Mouse (Mus musculus) neutrophil, adult 5-6 weeks (primary cell): ENCODE results near the gene Acox2. TPM values are rescaled to one million over a fixed set of nuclear protein-coding genes. Genes with fewer than 3 reads are reported as not detected.

ENCODE experiments used
- ATAC-seq: fragments of 151-379, 151-347 bp; 2 replicates; pipeline ENCODE4 v1.8.0; 2017; ENCODE audit warnings: mild to moderate bottlenecking, moderate TSS enrichment; ENCODE audit not compliant: insufficient number of reproducible peaks, poor library complexity, low FRiP score, severe bottlenecking; ENCODE audit errors: extremely low read depth
- total RNA-seq: library from RNA; stranded (forward); fragments of 200-1000 nt; gene quantifications from 2 replicates; pipeline ENCODE4 v1.2.3, GENCODE M21; 2017

Acox2 gene
- total RNA-seq, 1 experiment from 2014 or later, result not detected

DNA sequence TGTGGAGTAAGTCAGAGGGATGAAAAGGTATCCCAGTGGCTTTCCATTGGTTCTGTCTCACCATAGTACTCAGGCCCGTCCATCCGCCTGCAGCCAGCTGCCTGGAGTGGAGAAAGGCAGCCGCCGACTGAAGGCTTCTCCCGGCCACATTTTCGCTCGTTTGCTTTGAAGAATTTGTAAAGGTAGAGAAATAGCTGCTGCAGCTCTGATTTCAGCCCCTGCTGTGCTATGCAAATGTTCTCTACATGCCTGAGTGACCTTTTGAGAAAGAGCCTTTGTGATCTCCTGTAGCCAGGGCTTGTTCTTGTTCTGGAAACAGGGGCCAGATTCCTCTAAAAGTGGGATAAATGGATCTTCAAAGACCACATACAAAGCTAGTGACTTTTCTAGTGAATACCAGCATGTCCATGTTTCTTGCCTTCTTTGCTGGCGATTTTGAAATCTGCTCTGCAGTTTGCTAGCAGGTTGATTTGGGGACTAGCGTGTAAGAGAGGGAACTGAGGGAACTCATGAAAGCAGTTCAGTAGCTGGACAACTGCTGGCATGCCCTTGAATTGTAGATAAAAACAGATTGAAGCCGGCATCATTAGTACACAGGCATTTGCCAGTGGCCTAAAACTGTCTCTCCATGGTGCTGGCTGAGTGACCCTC lies 40.3 kb downstream of the Acox2 start:
- ATAC-seq, result no peak

DNA sequence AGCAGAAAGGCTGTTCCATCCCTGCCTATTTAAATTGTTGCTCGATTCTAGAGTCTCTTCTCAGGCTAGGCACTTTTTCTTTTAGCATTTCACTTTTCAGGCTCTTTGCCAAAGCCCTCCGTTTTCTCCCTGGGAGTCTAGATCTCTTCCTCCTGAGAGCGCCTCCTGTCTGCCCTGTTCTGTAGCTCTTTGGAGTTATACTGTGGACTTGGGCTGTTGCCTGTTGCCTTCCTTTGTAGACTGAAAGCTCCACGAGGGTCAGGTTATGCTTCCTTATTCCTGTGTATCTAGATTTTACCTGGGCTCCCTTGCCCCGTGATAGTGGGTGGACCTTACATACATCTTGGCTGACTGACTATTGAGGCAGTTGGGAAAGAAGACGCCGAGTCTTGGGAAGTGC lies 40.9 kb downstream of the Acox2 start:
- ATAC-seq, result no peak

DNA sequence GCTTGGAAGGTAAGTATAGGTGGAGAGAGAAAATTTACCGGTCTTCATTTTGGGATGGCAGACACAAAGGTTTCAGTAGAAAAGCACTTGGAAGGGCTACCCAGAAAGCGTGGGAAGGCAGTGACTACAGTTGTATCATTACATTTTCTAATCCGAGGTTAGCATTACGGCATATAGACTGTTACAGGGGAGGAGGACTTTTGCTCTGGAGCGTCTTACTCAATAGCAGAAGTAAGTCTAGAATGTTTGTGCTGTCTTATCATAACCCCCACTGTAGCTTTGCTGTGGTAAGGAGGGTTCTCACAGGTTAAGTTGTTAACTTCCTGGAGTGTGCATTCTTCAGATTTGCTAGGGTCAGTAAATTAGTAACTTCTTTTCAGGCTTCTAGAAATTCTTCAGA lies 43.1 kb downstream of the Acox2 start:
- ATAC-seq, result no peak

DNA sequence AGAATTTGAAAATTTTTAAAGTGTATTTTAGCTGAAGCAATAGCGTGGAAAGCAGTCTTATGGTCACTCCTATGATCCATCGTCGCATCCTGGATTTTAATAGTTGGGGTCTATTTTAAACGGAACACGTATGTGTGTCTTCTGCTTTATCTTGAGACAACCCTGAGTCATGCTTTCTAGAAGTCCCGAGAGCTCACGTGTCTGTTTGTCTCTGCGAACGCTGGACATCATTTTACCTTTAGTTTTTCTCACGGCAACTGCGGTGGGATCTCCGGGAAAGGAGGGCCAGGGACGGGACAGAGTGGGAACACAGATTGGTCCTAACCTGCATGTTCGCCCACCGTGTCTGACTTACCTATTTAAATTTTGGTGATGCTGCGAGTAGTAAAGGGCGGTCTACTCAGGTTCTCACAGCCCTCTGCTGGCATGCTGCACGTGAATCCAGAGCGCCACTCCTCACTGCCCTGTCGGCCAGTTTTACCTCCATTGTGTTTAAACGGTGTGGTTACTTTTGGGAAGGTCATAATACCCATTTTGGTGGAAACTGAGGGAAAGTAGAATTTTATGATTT lies 43.9 kb downstream of the Acox2 start:
- no peak for ATAC-seq

DNA sequence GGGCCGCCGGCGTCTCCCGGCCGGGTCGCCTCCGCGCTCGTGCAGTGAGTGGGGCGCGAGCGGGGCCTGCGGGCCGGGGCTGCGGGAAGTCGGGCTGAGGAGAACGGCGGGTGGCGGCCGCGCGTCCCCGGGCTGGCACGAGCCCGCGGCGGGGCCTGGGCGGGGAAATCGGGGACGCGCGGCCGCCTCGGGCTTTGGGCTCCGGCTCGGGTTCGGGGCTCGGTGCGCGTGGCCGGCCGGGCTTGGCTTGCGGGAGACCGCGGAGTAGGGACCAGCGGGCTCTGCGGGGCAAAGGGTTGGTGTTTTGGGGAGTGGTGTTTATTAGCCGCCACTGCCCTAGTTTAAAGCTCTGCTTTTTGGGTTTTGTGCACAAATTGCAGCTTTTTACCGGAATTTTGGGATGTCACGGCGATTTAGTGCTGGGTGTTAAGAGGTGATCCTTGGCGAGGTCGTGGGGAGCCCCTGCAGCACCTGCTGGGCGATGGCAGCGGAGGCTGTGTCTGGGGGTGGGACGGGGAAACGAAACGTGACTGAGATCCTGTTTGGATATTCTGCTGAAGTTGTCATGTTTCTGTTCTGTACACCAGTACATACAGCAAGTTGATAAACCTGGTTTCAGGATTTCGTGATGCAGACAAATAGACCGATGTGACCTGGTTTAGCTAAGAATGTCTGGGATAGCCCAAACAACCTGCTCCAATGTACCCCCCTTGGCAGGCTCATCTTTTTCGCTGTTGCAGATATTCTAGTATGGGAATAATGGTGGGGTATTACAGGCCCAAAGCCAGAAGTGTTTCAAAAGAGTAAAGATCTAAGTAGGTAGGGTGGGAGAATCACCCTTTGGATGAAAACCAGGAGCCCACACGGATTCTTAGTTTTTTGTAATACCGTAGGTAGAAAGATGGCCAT lies 44.6 kb downstream of the Acox2 start:
- ATAC-seq, result no peak

DNA sequence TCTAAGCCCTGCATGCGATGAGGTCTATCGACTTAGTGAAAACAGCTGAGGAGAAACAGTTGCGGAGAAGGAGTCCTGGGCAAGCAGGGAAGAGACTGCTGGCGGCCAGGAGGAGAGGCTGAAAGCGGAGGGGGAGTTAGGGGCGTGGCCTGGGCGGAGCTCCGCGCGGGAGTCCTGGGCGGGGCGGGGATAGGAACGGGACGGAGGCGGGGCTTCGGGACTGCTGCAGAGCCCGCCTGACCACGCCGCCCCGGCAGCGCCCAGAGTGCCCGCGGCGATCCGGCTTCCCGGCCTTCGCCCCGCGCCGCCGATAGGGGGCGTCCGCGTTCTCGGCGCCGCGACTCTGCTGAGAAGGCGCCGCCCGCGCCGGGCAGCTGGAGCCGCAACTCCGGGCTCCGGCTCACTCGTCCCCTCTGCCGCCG lies 45.3 kb downstream of the Acox2 start, which contains the start of gene Kctd6:
Gene Kctd6, plus strand, starts transcription at position 338 of the 422 bp plus-strand sequence.
- peak; percentile 96 for ATAC-seq

DNA sequence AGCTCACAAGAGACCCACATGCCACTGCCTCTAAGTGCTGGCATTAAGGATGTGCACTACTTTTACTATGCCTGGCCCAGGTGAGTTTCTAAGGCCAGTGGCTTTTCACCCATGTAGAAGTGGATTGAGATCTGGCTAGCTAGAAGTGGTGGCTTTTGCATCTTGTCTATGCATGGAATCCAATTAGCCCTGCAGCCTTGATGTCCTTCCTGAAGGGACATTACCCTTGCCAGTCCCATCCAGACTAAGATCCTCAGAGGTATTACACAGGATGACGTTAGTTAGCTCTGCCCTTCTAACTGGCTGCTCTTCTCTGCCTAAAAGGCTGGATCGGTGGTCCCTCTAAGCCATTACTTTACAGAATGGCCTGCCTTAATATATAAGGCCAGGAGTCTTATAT lies 46.2 kb downstream of the Acox2 start:
- no peak for ATAC-seq

DNA sequence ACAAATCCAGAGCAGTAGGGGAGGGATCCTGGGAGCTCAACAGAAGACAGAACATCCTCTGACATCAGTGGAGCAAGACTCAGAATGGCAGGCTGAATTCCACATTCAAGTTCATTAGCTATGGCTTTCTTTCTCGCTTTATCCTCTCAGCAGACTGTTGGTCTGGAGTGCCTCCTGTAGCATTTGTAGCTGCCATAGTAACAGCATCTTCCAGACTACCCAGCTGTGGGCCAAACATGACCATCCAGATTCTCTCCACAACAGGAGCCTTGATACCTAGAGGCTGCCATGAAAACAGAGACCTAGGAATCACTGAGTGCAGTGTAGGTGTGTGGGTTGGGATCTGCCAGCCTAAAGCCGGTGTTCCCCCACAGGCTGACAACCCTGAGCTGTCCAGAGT lies 49.3 kb downstream of the Acox2 start:
- ATAC-seq, result no peak

DNA sequence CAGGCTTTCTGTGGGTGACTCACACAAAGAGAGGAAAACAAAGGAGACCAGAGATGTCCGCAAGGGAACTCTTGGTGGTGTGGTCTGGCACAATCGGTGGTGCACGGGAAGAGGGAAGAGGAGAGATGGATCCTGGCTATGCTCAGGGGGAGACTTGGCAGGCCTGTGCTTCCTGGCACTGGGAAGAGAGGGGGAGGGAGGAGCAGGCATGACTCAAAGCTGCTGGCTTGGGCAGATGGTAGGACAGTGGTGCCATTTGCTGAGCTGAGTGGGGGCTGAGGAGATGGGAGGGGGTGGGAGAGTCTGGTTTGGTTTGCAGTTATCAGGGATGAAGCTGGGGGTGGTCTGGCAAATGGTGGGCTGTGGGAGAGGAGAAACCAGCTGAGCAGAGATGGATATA lies 50.3 kb downstream of the Acox2 start:
- ATAC-seq, result no peak

DNA sequence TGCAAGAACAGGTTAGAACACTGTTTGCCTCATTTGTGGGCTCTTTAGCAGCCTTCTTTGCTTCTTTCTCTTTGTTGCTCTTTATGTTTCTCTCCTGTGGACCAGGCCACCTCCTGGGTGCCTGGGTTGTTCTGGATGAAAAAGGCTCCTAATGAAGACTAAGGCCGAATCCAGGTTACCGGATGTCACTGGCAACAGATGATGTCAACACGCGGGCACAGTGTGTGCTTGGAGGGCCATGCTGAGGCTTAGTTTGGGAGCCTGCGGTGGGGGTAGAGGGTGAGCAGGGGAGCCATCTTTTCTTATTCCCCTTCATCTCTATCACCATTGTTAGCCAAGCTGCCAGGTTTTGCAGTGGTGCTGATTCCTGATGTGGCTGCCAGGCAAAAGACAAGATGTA lies 51.6 kb downstream of the Acox2 start:
- no peak for ATAC-seq

DNA sequence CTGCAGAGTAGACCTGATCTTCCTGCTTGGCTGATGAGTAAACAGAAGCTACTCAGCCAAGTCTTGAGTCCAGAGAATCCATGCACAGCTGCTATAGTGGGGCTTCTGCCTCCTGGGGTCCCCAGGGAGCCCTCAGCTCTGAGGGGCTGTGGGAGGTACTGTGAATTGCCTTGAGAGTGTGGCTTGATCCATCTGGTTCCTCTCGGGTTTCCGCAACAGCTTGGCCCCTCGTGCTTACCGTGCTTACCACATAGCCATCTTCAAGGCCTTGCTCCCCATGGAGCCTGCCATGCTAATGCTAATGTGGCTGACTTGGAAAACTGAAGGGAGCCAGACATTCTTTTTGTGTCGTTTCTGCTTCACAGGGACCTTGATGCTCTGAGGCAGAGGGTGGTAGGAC lies 52.0 kb downstream of the Acox2 start:
- ATAC-seq, result no peak

DNA sequence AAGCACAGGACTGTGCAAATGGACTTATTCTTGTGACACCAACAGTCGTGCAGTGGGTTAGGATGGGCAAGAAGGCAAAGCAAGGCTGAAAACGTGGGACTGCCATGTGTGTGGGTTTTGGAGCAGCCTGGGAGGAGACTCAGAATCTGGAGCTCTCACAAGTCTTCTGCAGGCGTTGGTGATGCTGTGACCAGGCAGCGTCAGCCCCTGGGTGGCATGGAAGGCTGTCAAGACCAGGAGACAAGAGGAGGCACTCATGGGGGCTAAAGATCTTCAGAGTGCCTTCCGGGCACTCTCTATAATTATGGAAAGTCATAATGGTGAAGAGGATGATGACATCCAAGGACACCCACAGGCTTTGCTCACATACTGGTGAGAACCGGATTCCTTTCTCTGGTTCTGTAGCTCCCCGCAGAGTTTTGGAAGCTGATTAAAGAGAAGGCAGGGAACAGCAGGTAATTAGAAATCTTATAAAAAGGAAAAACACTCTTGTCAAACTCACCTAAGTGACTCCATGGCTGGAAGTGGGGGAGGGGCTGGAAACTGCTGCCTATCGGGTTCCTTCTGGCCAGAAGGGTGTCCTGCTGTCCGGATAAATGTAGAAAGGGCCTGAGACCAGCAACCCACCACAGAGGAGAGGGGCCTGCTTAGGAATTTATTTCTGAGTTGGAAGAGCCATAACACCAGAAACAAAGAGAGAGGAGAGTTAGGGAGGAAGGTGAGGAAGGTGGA lies 52.8 kb downstream of the Acox2 start:
- no peak for ATAC-seq

DNA sequence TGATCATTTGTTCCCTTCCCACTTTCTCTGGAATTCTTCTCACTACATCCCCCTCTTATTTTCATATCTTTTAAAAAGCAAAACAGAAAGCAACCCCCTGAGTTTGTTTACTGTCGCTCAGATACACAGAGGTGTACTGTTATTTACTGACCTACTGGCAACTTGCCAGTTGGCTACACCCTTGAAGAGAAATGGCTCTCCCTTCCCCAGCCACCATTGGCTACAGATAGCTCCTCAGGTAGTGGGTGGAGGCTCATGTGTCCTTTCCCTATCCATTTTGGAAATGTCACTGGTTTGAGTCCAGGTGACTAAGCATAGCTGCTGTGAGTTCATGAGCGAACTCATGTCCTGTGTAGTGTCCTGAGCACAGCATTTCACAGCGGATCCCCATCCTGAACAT lies 57.4 kb downstream of the Acox2 start:
- no peak for ATAC-seq

DNA sequence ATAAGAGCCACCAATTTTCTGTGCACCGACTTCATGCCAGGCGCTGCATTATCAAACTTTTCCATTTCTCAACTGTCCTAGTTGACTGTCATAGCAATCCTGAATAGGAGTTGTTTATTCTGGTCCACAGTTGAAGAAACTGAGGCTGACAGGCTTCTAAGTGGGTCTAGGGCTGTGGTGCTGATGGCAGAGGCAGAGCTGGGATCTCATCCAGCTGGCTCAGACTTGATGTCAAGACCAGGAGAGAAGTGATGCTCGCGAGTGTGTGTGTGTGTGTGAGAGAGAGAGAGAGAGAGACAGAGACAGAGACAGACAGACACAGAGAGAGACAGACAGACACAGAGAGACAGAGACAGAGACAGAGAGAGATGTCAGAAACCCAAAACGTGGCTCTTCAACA lies 58.4 kb downstream of the Acox2 start:
- no peak for ATAC-seq

DNA sequence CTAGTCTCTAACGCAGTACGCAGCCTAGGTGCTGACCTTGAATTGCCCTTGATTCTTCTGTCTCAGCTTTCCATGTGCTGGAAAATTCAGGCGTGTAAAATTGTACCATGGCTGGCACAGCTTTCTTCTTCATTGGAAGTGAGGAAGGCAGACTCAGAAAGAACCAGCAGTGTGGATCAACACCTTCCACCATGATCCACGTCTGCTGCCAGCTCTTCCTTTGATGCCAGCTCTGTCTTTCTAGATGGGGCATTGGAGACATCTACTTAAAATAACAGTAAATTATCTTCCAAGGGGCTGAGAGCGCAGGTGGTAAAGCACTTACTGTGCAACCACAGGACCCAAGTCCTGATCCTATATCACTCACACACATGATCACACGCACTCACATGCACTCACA lies 66.4 kb downstream of the Acox2 start:
- ATAC-seq, result no peak

DNA sequence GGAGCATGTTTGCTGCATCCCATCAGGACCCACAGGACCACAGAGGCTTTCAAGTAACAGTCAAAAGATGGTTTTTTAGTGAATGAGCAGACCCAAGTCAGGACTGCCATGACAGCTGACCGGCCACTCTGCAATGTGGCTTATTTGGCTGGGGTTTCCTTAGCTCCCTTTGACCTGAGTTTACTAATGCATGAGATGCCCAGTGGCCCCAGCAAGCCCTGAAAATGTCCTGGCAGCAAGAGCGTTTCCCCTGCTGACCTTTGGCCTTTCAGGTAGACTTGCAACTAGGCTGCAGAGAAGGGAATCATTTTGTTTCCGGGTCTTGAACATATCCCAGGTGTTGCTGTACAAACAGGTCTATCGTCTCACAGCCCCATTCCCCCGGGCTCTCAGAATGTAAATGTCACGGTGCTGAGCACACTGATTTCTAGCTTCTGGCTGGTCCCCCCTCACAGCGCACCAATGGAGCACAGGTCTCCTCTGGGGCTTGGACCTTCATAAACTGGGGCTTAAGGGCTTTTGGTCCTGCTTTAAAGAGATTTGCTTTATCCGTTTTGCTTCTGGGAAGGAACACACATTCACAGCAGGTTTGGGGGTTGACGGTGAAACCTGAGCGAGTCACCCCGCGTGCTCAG lies 67.7 kb downstream of the Acox2 start:
- no peak for ATAC-seq

DNA sequence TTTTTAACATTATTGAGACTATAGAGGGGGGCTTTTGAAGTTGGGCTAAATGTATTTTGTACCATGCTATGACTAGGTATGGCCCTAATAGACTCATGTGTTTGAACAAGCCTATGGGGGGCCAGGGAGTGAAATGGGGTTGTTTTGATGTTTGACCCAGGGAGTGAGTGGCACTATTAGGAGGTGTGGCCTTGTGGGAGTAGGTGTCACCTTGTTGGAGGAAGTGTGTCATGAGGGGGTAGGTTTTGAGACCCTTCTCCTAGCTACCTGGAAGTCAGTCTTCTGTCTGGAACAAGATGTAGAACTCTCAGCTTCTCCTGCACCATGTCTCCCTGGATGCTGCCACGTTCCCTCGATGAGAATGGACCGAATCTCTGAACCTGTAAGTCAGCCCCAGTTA lies 68.6 kb downstream of the Acox2 start:
- no peak for ATAC-seq

DNA sequence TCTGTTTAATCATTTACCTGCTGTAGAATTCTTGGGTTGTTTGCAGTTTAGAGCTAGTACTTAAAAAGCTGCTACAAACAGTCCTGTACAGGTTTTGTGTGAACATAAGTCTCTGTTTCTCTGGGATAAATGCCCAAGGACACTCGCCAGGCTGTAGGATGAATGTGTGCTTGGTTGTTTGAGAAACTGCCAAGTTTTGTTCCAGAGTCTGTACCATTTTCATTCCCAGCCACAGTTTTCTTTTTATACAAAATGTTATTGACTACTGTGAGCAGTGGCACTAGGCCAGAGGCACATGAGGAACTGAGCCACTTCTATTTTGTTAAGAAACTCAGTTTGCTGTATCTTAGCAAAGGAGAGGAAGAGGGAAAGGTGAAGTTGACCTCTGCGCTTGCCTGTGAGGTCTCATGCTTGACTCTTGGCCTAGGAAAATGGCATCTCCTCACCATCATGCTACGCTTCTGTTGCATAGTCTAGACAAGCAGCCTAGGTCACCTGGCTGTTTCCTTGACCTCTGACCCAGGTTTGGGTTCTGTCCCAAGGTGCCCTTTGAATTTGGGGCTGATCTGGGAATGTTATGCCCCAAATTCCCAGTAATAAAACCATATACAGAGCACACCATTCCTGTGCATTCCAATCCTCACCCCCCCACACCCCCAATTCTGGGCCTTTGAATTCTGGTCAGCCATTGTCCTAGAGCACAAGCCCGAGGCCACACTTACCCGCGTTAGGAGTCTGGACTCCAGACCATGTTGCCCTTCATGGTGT lies 72.7 kb downstream of the Acox2 start:
- no peak for ATAC-seq
